Mouse (Mus musculus): Measurements from ENCODE around the gene Olfr510.
"Not testable (repeated sequence)": the region's sequence is repeated elsewhere in the genome, so short reads cannot be mapped to it uniquely, and the experiment has no call there.

The Olfr510 gene

DNA sequence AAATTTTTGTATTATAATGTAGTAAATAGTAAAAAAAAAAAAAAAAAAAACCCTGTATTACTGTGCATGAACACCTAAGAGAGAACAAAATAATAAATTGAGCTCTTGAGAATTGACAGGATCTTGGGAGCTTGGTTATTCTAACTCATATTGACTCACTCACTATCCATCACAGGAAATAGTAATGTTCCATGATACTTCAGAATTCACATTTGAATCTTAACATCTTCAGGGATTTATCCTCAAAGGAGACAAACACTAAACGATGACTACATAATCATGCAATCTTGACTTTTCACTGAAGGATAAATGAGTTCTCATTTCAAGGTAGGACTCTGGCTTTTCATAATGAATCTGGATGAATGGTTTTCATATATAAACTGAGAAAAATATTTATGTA lies at the start of gene Olfr510:
Olfr510 (plus strand) TSS at position 301 of the 400 bp plus-strand sequence.
- DNase-seq = no peak

GRCm38 (mm10) chr7:108616781-108617180 lies 49.4 kb upstream of the Olfr510 start:
- DNase-seq = not testable (repeated sequence)

GRCm38 (mm10) chr7:108621514-108621913 lies 44.7 kb upstream of the Olfr510 start, which contains the start of gene Olfr507:
TSS of gene Olfr507 (plus strand) at chr7:108621814.
- DNase-seq = no peak

DNA sequence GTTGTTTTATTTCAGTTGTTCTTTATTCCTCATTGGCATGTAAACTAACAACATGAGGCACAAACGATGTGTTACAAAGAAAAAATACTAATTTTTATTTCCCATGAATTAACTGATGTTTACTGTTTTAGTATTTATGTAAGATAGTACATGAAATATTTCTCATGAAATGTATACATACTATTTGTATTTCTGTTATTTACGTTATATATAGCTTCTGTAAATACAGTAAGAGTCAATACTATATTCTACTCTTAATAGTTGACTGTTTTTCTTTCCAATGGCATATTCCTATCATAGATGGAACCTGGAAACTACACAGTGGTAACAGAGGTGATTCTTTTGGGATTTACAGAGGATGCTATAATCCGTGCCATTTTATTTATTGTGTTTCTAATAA lies 36.5 kb upstream of the Olfr510 start, which contains the start of gene Olfr508:
Olfr508 (plus strand) TSS at position 301 of the 400 bp plus-strand sequence.
- DNase-seq = no peak

DNA sequence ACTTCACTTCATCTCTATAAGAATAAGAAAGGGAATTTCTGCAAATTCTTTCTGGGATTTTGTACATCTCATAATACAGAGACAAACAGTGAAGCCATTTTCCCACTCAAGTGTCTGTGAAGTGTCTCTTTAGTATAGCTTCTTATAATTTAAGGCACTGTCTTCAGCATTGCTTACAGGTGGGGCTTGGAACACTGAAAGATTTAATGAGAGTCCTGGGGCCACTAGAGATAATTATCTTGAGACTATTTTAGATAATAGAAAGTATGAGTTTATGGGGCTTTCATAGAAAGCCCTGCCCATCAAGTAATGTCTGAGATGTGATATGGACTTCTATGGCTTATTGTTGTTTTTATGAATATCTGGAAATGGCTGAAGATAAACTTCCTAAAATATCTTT lies 14.4 kb upstream of the Olfr510 start, which contains the start of gene Olfr509:
Olfr509 (minus strand) TSS at position 101 of the 400 bp plus-strand sequence.
- DNase-seq = no peak

DNA sequence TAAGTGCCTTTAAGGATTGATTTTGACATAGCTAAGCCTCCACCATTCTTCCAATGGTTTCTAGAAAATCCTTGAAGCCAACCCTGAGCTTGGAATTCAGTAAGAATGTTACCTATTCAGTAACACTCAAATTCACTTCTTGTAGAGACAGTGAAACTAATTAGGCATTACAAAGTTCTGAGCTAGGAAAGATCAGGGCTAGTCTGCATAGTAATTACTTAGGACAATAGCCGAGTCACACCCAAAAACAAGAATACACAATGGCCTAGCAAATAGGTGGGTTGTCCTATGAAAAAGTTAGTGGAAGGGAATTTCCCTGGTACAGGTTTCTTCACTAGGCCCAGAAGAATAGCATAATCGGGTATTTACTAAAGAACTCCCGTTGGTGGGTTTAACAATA lies 3.8 kb upstream of the Olfr510 start:
- no peak for DNase-seq

- DNase-seq = no peak
These were observed 4.8 kb downstream of the Olfr510 start for GRCm38 (mm10) chr7:108671058-108671457.

DNA sequence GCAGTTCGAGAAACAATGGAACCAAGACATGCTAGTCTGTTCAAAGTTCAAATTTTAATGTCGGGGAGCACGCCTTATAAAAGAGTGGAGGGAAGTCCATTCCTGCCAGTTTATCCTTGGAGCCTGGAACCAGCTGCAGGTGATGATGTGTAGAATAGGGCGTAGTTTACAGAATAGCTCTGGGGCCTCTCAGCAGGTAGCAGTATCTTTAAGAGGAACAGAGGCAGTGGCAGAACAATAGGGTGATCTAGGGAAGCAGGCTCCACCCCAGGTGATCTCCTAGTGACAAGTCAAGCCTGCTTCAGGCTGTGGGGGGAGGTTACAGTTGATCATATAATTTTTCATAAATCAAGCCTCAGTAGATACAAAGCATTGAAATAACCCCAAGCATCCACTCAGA lies 12.7 kb downstream of the Olfr510 start:
- no peak for DNase-seq

DNA sequence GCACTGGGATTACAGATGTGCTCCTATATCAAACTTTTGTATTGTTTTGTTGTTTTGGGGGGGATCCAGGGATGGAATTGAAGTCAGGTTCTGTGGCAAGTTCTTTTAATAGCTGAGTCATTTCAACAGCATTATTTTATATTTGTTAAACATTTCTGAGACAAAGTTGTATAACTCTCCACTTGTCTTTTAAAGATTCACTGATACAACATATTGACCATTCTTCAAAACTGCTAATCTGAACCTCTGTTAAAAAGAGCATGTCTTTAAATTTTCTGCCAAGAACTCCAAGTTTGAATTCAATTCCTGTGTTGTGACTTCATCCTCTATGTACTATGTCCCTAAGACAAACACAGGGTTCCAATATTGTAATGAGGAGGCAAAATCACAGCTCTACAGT lies 46.8 kb downstream of the Olfr510 start, which contains the start of gene Olfr512:
Olfr512 (plus strand) TSS at position 301 of the 400 bp plus-strand sequence.
- DNase-seq = no peak

Measured in lung, adult 18-20 months (tissue).